11 mouse cellular contexts compared by ENCODE assay signal in the genomic region with DNA sequence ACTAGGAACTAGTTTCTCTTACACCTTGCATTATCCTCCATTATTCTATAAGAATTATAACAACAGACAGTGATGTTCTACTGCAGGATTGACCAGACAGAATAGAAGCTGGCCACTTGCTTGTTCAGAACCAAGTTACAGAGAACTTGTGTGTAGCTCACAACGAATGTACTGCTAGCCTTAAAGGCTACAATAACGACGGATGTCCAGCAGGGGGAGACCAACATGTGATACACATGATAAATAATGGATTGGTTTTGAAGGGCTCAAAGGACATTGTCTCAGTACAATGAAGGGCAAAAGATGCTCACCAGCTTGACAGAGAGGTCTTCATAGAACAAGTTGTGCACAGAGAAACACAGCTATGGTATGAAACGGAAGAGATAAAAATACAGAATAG.
DNase-seq lines count a peak whose midpoint lies in the region; ATAC-seq and TF ChIP-seq lines count a peak whose summit lies in the region.
"Had no signal": no experiment of that assay in that cellular context is flagged by ENCODE, and none has a peak within 500 bp of the region (broad histone marks: within the 10 kb centered on the region; RNA-seq: fewer than 3 reads in every experiment).

No protein-coding gene starts in this region.

- no peak for TF ChIP-seq POLR2A in heart, adult 2 months (IDR thresholded peaks at IDR 0.05; ENCODE audit: insufficient read depth, low read depth, low read length)
- no peak for TF ChIP-seq POLR2A in lung, adult 2 months (IDR thresholded peaks at IDR 0.05; ENCODE audit: borderline replicate concordance, extremely low read depth, low read depth, low read length)
- TF ChIP-seq POLR2A in MEL (IDR thresholded peaks at IDR 0.05; ENCODE audit: control insufficient read depth in 1 of 2, insufficient read depth in 1 of 2, low read depth in 1 of 2, low read length in 2 of 2, poor library complexity in 1 of 2): no peak

- H3K36me3 ChIP-seq in heart, adult 2 months (ENCODE audit: control insufficient read depth, insufficient read depth, low read length): no peaks in the 10 kb centered on the region
- no peaks in the 10 kb centered on the region for H3K36me3 ChIP-seq in lung, embryonic 14.5 days (ENCODE audit: insufficient read depth)
- H3K36me3 ChIP-seq in MEL (ENCODE audit: control insufficient read depth in 1 of 2, insufficient read depth in 2 of 2, low read length in 2 of 2): no peaks in the 10 kb centered on the region
- H3K36me3 ChIP-seq: limb, embryonic 15.5 days had no signal

- no peak overlapping the region for H3K27ac ChIP-seq in heart, adult 2 months
- no peak overlapping the region for H3K27ac ChIP-seq in lung, embryonic 14.5 days (ENCODE audit: low read depth)
- H3K27ac ChIP-seq in MEL (ENCODE audit: control insufficient read depth, low read depth, low read length): no peak overlapping the region
- H3K27ac ChIP-seq: limb, embryonic 15.5 days had no signal

- no peak for TF ChIP-seq RAD21 in MEL (IDR thresholded peaks at IDR 0.05; ENCODE audit: low read depth, low read length)

- H3K4me2 ChIP-seq in lung, embryonic 14.5 days: no peak overlapping the region
- H3K4me2 ChIP-seq: limb, embryonic 15.5 days had no signal

- intact Hi-C loops in heart, adult 2 months (cut with DNase I): no loop called here

- TF ChIP-seq EP300 in heart, adult 2 months (IDR thresholded peaks at IDR 0.05; ENCODE audit: insufficient read depth, low read depth, low read length): no peak
- no peak for TF ChIP-seq EP300 in MEL (IDR thresholded peaks at IDR 0.05; ENCODE audit: low read depth in 1 of 2, low read length in 2 of 2)

- no peaks in the 10 kb centered on the region for H3K9me3 ChIP-seq in lung, embryonic 14.5 days (ENCODE audit: low read depth, low read length)
- no peaks in the 10 kb centered on the region for H3K9me3 ChIP-seq in MEL (replicated peaks; ENCODE audit: insufficient read depth, low read length)
- H3K9me3 ChIP-seq: limb, embryonic 15.5 days had no signal

- WGBS in heart, adult 2 months: 55% methylated on average over 4 of the region's 4 CpGs
- WGBS in lung, embryonic 14.5 days: 52% methylated on average over 4 of the region's 4 CpGs
- WGBS in lung, adult 2 months: 60% methylated on average over 4 of the region's 4 CpGs

- no peak for ATAC-seq in lung, embryonic 14.5 days (ENCODE audit: insufficient read depth)
- no peak for ATAC-seq in granulocyte monocyte progenitor cell, adult 5-6 weeks (replicated peaks; ENCODE audit: poor library complexity, severe bottlenecking)

- no peak overlapping the region for H3K4me3 ChIP-seq in heart, adult 2 months
- no peak overlapping the region for H3K4me3 ChIP-seq in lung, embryonic 14.5 days (ENCODE audit: low read depth, low read length)
- H3K4me3 ChIP-seq in lung, adult 2 months (replicated peaks; ENCODE audit: extremely low read depth, low read depth, low read length): no peak overlapping the region
- no peak overlapping the region for H3K4me3 ChIP-seq in MEL (ENCODE audit: control insufficient read depth in 1 of 2, insufficient read depth in 1 of 2, low read depth in 2 of 2, low read length in 2 of 2)
- H3K4me3 ChIP-seq: limb, embryonic 15.5 days had no signal

- no peaks in the 10 kb centered on the region for H3K79me2 ChIP-seq in heart, adult 2 months (replicated peaks; ENCODE audit: control insufficient read depth, insufficient read depth, low read length)
- no peaks in the 10 kb centered on the region for H3K79me2 ChIP-seq in MEL (ENCODE audit: control insufficient read depth, insufficient read depth, low read length, poor library complexity)

- no peaks in the 10 kb centered on the region for H3K27me3 ChIP-seq in heart, adult 2 months (ENCODE audit: control insufficient read depth, insufficient read depth, low read length)
- H3K27me3 ChIP-seq in lung, embryonic 14.5 days (ENCODE audit: insufficient read depth, low read length): no peaks in the 10 kb centered on the region
- no peaks in the 10 kb centered on the region for H3K27me3 ChIP-seq in MEL (ENCODE audit: control insufficient read depth in 1 of 2, insufficient read depth in 2 of 2, low read length in 2 of 2)
- H3K27me3 ChIP-seq: limb, embryonic 15.5 days had no signal

- 0 out of 2 replicates have a peak, but pooled peaks have one; percentile 9 for TF ChIP-seq CTCF in heart, adult 2 months (IDR thresholded peaks at IDR 0.05)
- peak; percentile 53 for TF ChIP-seq CTCF in lung, embryonic 14.5 days (IDR thresholded peaks at IDR 0.05; ENCODE audit: low read depth)
- no peak for TF ChIP-seq CTCF in lung, adult 2 months (IDR thresholded peaks at IDR 0.05; ENCODE audit: insufficient read depth, low read length)
- peak in 2 of 3 experiments; percentile 12 to 26; a peak in 2 of 6 replicates for TF ChIP-seq CTCF in MEL (IDR thresholded peaks at IDR 0.05 in 2 of 3, conservative IDR thresholded peaks at IDR 0.05 in 1 of 3; ENCODE audit: control insufficient read depth in 1 of 3, insufficient read depth in 1 of 3, low read depth in 2 of 3, low read length in 3 of 3, poor library complexity in 1 of 3, severe bottlenecking in 1 of 3)

- no peaks in the 10 kb centered on the region for H3K4me1 ChIP-seq in heart, adult 2 months (ENCODE audit: control insufficient read depth, insufficient read depth, low read length)
- no peaks in the 10 kb centered on the region for H3K4me1 ChIP-seq in lung, embryonic 14.5 days (ENCODE audit: insufficient read depth)
- H3K4me1 ChIP-seq in lung, adult 2 months (ENCODE audit: control insufficient read depth, insufficient read depth, low read length): no peaks in the 10 kb centered on the region
- H3K4me1 ChIP-seq in MEL (ENCODE audit: control insufficient read depth in 1 of 2, insufficient read depth in 2 of 2, low read length in 2 of 2): no peaks in the 10 kb centered on the region
- H3K4me1 ChIP-seq: limb, embryonic 15.5 days had no signal

- no peak overlapping the region for H3K9ac ChIP-seq in heart, adult 2 months (ENCODE audit: low read depth, low read length)
- H3K9ac ChIP-seq in lung, embryonic 14.5 days: no peak overlapping the region
- H3K9ac ChIP-seq in MEL (ENCODE audit: control insufficient read depth, low read depth, low read length, poor library complexity, severe bottlenecking): no peak overlapping the region
- H3K9ac ChIP-seq: limb, embryonic 15.5 days had no signal

- no peak for DNase-seq in heart, adult 2 months
- DNase-seq in heart, adult 18-20 months: no peak
- peak; percentile 7 for DNase-seq in lung, embryonic 14.5 days
- DNase-seq in lung, adult 2 months: no peak
- peak; percentile 12 for DNase-seq in MEL (ENCODE audit: low read depth, low spot score)
- peak; percentile 14 for DNase-seq in mesoderm, embryonic 11.5 days (ENCODE audit: low read depth, low spot score)
- DNase-seq in frontal cortex, postnatal 10 days (ENCODE audit: low spot score in 2 of 2): no peak
- DNase-seq: heart, postnatal 36 days; kidney, adult 2 months had no signal

TF ChIP-seq in MEL, 35 proteins besides CTCF, POLR2A, EP300 and RAD21:
- TF ChIP-seq ZNF384 (IDR thresholded peaks at IDR 0.05; ENCODE audit: low read depth, low read length) (no peak), MYC (IDR thresholded peaks at IDR 0.05; ENCODE audit: low read depth, low read length) (no peak), BHLHE40 (IDR thresholded peaks at IDR 0.05; ENCODE audit: borderline replicate concordance, low read depth, low read length) (no peak), POLR2AphosphoS5 (IDR thresholded peaks at IDR 0.05; ENCODE audit: borderline replicate concordance, low read depth, low read length) (no peak), NELFE (IDR thresholded peaks at IDR 0.05; ENCODE audit: low read depth, low read length) (no peak), ZC3H11A (IDR thresholded peaks at IDR 0.05; ENCODE audit: low read depth, low read length) (no peak), ETS1 (IDR thresholded peaks at IDR 0.05; ENCODE audit: low read depth, low read length) (no peak), TAL1 (IDR thresholded peaks at IDR 0.05; ENCODE audit: low read length) (no peak), USF1 (IDR thresholded peaks at IDR 0.05; ENCODE audit: low read depth, low read length) (no peak), MYB (IDR thresholded peaks at IDR 0.05; ENCODE audit: low read depth, low read length) (no peak), MAFK (IDR thresholded peaks at IDR 0.05; ENCODE audit: borderline replicate concordance, low read depth, low read length) (no peak), JUND (IDR thresholded peaks at IDR 0.05; ENCODE audit: low read depth, low read length) (no peak), GATA1 (IDR thresholded peaks at IDR 0.05; ENCODE audit: low read depth, low read length) (no peak), ELF1 (IDR thresholded peaks at IDR 0.05; ENCODE audit: low read depth, low read length) (no peak), KAT2A (conservative IDR thresholded peaks at IDR 0.05; ENCODE audit: low read depth, low read length) (no peak), MXI1 (IDR thresholded peaks at IDR 0.05; ENCODE audit: low read depth, low read length) (no peak), ZMIZ1 (IDR thresholded peaks at IDR 0.05; ENCODE audit: low read depth, low read length) (no peak), CHD1 (IDR thresholded peaks at IDR 0.05; ENCODE audit: low read depth, low read length) (no peak), MEF2A (IDR thresholded peaks at IDR 0.05; ENCODE audit: extremely low read depth, insufficient replicate concordance, low read depth, low read length, poor library complexity, severe bottlenecking) (no peak), GABPA (IDR thresholded peaks at IDR 0.05; ENCODE audit: low read depth, low read length) (no peak)

Comparison
In these comparisons a context has a peak if more than half of its experiments do, and no peak if none do; other contexts are left out.
1. DNase-seq: peak in lung, embryonic 14.5 days (single experiment), MEL (single experiment) and mesoderm, embryonic 11.5 days (single experiment); none in heart, adult 2 months (0 of 2), heart, adult 18-20 months (0 of 2), lung, adult 2 months (single experiment) and frontal cortex, postnatal 10 days (0 of 2).